Mouse (Mus musculus) ovary, adult 18-20 months (tissue): ENCODE results near the gene Wasl.
A peak's percentile ranks its signal among the peaks of the same experiment; 100 is the strongest.

ENCODE experiments used
- DNase-seq: peaks from one replicate; pipeline ENCODE4 v3.0.0; 2022; ENCODE audit warnings: low spot score, mixed read lengths

Wasl gene

DNA sequence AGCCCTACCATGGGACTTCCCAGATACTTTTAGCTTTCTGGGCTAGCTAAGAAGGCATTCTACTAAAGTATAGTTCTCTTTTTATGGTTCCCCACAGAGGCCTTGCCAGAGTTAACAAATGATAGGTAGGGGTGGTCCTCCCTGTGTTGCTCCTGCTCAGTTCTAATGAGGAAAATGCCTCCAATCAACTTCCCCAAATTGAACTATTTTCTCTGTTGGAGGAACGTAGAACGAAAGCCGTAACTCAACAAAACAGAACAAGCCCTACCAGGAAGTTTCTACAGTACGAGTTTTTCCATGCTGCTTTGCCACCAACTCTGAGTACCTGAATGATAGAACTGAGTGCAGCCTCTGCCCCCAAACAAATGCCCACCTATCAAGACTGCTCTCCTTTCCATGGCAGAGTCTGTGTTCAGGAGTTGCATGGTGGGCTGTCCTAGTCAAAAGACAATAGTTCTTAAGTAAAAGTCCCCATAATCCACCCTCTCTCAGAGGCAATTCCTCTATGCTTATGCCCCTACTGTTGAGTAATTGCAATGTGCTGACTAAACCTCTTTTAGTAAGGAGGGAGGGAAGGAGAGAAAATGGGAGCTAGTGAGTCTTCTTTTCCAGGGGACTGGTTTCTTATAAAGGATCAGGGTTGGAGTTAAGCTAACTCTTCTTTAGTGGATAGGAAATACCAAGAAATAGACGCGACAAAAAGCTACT is 19.3 kb downstream of the Wasl start:
- no peak for DNase-seq

- no peak for DNase-seq
Measured at GRCm38 (mm10) chr6:24642960-24643359, 21.8 kb downstream of the Wasl start.

DNA sequence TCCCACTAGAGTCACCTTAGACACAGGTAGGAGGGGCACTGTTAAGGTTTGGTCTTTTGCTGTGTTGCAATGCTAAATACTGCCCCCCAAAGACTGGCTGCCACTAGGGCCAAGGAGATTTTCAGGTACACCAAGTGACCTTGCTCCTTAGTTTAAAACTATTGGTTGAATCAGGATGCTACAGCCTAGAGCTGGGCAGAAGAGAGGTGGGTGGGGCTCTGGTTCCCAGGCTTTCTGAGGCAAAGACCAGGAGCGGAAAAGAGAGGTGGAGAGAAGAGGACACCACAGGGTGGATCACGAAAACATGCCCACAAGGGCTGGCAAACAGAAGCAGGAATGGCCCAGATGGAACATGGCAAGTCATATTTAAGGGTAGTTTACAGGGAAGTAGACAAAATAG is 22.6 kb downstream of the Wasl start:
- DNase-seq = no peak

DNA sequence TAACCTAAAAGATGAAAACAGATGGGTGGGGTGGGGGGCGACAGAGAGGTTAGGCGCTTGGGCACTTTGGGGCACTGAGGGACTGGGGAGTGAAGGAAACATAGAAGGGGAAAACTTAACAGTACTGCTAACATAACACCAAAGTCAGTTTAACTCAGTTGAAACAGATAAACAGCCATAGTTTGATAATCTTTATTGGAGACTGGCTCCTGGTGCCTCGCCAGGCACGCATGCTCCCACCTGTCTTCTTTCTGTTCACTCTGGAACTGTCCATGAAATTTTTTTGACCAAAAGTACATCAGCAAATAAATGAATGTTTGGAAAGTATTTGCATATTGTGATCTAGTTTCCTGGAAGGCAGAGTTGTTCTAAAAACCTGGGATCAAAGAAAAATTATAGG is 23.5 kb downstream of the Wasl start:
- no peak for DNase-seq

DNA sequence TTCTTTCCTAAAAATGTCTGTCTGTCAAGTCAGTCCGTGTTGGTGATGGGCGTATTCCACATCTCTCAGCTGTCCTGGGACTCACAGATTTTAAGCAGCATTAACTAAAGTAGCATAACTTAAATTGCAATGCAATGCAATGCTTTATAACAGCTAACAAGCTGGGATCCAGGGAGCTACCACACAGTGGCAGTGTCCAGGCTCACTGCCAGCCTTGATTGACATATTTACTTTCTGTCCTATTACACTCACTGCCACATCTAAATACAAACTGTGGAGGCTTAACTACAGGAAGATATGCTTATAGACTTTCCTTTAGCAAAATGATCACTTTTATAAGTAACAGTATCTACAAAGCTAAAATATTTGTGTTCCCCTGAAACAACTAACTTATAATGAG is 29.0 kb downstream of the Wasl start:
- DNase-seq = no peak

GRCm38 (mm10) chr6:24634065-24634464 is 30.7 kb downstream of the Wasl start:
- no peak for DNase-seq

DNA sequence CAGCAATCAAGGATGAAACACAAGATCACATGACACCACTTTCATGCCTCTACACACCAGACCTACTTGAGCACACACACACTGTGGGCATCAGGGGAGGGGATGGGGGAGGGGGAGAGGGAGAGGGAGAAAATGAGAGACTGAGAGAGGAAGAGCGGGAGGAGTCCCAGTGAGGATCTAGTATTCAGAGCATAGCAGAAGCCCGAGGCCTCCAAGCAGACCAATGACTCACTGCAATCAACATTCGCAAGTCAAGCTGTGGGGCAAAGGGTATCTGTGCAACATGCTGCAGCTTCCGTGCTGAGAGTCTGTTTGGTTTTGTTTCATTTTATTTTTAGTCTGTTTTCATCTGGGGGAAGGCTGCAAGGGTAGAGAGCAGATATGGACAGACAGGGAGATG is 32.7 kb downstream of the Wasl start:
- DNase-seq = peak; percentile 23

GRCm38 (mm10) chr6:24628499-24628898 is 36.3 kb downstream of the Wasl start:
- no peak for DNase-seq

DNA sequence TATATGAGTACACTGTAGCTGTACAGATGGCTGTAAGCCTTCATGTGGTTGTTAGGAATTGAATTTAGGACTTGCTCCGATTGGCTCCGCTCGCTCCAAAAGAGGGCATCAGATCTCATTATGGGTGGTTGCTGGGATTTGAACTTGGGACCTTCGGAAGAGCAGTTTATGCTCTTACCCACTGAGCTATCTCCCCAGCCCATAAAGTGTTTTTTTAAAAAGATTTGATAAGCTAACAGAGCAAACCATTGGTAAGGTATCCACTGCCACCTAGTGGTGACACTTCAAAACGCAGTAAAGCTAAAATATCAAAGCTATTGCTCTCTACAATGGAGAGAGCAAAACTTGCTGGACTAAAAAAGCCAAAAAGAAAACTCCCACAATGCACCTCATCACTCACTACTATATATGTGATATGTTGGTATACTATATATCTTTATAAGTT is 37.2 kb downstream of the Wasl start:
- DNase-seq = no peak

GRCm38 (mm10) chr6:24622098-24622497 is 42.7 kb downstream of the Wasl start:
- DNase-seq = no peak

DNA sequence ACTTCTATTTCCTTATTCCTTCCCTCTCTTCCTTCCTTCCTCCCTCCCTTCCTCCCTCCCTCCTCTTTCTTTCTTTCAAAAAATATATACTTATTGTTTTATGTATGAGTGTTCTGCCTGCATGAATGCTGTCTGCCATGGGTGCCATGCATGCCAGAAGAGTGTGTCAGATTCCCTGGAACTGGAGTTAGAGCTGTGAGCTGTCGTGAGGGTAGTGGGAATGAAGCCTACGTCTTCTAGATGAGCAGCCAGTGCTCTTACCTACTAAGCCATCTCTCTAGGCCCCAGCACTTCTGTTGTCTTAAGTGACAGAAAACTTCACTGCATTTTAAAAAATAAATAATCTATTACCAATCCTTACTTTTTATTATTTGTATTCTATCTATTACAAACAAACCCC is 43.9 kb downstream of the Wasl start:
- no peak for DNase-seq

GRCm38 (mm10) chr6:24619285-24620045 is 45.3 kb downstream of the Wasl start:
- DNase-seq = no peak

DNA sequence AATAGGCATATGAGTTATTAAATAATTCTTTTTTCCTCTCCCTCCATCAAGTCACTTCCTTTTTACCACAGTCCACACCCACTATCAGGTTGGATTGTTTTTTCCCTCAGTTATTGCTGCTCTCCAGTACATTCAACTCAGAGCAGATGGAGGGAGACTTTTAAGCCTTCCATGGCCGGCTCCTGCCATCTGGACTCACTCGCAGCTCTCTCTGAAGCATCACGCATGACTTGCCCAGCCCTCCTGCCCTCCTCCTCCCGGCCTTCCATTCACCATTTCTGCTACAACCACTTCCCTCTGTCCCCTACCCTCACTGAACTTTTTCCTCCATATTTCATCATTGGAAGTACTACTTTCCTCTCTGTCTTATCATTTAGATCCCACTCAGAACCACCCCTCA is 48.1 kb downstream of the Wasl start:
- no peak for DNase-seq

DNA sequence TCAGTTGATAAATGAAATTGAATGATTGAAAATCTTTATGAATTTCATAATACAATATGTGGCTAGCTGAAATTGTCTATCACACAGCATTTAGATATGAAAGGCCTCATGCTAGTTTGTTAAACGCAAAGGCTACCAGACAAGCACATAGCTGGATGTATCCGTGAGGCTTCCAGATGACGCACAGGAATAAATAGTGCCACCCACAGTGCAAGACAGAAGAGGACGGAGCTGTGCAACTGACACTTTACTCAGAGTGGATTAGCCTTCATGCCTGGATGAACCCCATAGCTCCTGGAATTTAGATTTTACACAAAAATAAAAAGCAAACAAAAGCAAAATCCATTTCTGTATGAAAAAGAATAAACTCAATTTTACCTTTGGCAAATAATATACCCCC is 50.9 kb downstream of the Wasl start:
- no peak for DNase-seq

GRCm38 (mm10) chr6:24613346-24613745 is 51.5 kb downstream of the Wasl start:
- DNase-seq = no peak

- DNase-seq = no peak
Measured at GRCm38 (mm10) chr6:24612074-24612755, 52.6 kb downstream of the Wasl start.

DNA sequence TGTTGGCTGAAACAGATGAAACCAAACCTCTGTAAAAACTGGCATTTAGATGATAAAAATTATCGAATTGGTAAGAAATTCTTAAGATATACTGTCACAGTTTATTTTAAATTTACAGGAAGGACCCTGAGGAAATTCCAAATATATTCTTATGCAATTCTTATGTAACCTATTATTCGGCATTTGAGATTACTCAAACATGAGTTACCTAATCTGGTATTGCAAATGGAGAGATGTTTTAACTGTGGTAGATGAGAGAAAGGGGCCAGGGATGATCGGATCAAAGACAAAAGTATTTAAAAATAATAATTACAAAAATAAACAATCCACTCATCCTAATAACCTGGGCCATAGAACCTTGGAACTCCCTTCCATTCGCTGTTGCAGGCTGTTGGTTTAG is 54.5 kb downstream of the Wasl start:
- no peak for DNase-seq

GRCm38 (mm10) chr6:24609531-24609930 is 55.3 kb downstream of the Wasl start:
- DNase-seq = no peak

GRCm38 (mm10) chr6:24608682-24609081 is 56.1 kb downstream of the Wasl start:
- DNase-seq = no peak

DNA sequence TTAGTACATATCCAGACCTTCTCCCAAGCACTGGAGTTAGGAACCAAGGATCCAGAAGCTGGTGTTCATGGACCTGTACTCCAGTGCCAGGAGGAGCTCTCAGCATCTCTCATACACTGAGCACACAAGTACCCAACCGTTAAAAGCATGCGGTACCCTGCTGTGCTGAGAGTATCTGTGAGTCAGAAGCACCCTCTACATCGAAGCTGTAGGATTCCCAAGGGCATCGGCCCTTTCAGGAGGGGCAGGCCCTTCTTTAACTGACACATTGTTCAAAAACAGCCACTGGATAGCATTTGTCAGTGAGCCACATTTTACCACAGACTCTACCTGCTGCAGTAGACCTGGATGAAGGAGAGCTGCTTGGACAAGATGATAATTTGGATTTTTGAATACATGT is 56.7 kb downstream of the Wasl start:
- no peak for DNase-seq

GRCm38 (mm10) chr6:24607531-24607930 is 57.3 kb downstream of the Wasl start:
- DNase-seq = no peak

DNA sequence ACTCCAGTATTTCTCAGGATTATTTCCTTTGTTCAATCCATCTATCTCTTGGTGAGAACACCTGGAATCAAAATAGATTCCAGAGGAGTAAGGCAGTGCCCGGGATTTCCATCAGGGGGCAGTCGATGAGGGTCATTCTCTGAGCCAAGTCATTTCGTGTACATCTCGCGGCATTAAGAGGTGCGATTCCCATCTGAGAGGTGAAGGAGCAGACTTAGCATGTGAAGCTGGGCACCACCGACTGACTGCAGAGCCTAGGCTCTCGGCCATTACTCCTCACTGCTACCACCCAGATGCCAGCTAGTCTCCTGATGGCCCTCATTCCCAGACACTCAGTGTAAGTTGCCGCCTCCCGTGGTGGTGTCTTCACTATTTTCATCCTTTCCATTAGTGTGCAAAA is 58.3 kb downstream of the Wasl start:
- no peak for DNase-seq

- DNase-seq = no peak
Measured at GRCm38 (mm10) chr6:24605631-24606030, 59.2 kb downstream of the Wasl start.
